Mouse (Mus musculus) neural tube, embryonic 11.5 days (tissue): ENCODE results near the gene Mical3. TPM values are rescaled to one million over a fixed set of nuclear protein-coding genes. Genes with fewer than 3 reads are reported as not detected.

ENCODE experiments used
- ATAC-seq: fragments of 200-750 bp; cut with Nextera tagmentation; 2 replicates; pipeline ENCODE4 v1.8.0; 2017; ENCODE audit warnings: moderate number of reproducible peaks, mild to moderate bottlenecking, moderate TSS enrichment, moderate library complexity; ENCODE audit not compliant: insufficient read depth, low FRiP score, low TSS enrichment
- DNase-seq: peaks from one replicate; pipeline ENCODE4 v3.0.0-alpha.2; 2015; ENCODE audit warnings: low spot score
- H3K27ac ChIP-seq: fragments of 300-500 bp; sonication (generic); 2 replicates; pipeline ENCODE4 v1.5.1; 2014; ENCODE audit warnings: low read depth, mild to moderate bottlenecking, low read length
- H3K27me3 ChIP-seq: fragments of 300-500 bp; sonication (generic); 2 replicates; pipeline ENCODE4 v1.6.1; 2014; ENCODE audit warnings: mild to moderate bottlenecking, low read length, mixed read lengths; ENCODE audit not compliant: control insufficient read depth, insufficient read depth
- H3K36me3 ChIP-seq: fragments of 300-500 bp; sonication (generic); 2 replicates; pipeline ENCODE4 v1.6.1; 2014; ENCODE audit warnings: mild to moderate bottlenecking, low read length, moderate library complexity, mixed read lengths; ENCODE audit not compliant: control insufficient read depth, insufficient read depth
- H3K4me1 ChIP-seq: fragments of 300-500 bp; sonication (generic); 2 replicates; pipeline ENCODE4 v1.6.1; 2014; ENCODE audit warnings: low read length, mixed read lengths; ENCODE audit not compliant: control insufficient read depth, insufficient read depth
- H3K4me2 ChIP-seq: fragments of 300-500 bp; sonication (generic); 2 replicates; pipeline ENCODE4 v1.6.1; 2014; ENCODE audit warnings: low read depth, mild to moderate bottlenecking, moderate library complexity
- H3K4me3 ChIP-seq: fragments of 300-500 bp; sonication (generic); 2 replicates; pipeline ENCODE4 v1.5.1; 2014; ENCODE audit warnings: low read depth, low read length
- H3K9ac ChIP-seq: fragments of 300-500 bp; sonication (generic); 2 replicates; pipeline ENCODE4 v1.6.1; 2014; ENCODE audit warnings: mild to moderate bottlenecking, low read length
- H3K9me3 ChIP-seq: fragments of 300-500 bp; sonication (generic); 2 replicates; pipeline ENCODE4 v1.6.1; 2016; ENCODE audit warnings: low read length; ENCODE audit not compliant: control insufficient read depth
- WGBS: fragments of 180-500 bp; shearing (Covaris S2); extraction: QIAGEN DNeasy Blood & Tissue Kit; methylation state at CpG from one replicate; pipeline ENCODE4 v1.1.7; 2014; 5-methylcytosine and 5-hydroxymethylcytosine counted together
- polyA plus RNA-seq: library from polyadenylated mRNA; unstranded; fragments of >200 nt; fragmentation: Nextera tagmentation; extraction: Ambion mirVana; gene quantifications from 2 replicates; pipeline ENCODE4 v1.2.1, GENCODE M21; 2014

Gene Mical3
- polyA plus RNA-seq, 1 experiment from 2014 or later: 18.4 TPM

DNA sequence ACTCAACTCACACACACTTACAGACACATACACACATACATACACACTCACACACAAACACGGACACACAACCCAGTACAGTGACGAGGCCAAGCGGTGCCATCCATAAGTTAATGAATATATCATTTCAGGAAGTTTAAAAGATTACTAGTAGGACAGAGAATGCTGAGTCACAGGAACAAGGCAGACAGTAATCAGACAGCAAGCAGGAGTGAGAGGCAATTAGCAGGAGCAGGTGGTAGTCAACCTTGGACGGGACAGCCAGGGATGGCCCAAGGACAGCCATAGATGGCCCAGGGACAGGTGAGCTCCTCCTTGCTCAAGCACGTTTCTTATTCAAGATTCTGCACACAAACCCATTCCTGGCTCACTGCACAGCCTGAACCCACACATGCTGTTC is 29.6 kb downstream of the Mical3 start:
- Histone ChIP-seq H3K4me3 (no peak overlapping the region), H3K27me3 (no peaks in the 10 kb centered on the region), H3K4me1 (peaks cover 6% of the 10 kb centered on the region), H3K36me3 (no peaks in the 10 kb centered on the region), H3K4me2 (no peak overlapping the region), H3K9ac (no peak overlapping the region), H3K27ac (no peak overlapping the region), H3K9me3 (no peaks in the 10 kb centered on the region)
- 92% methylated on average over 5 of the region's 5 CpGs for WGBS
- ATAC-seq: no peak
- no peak for DNase-seq

DNA sequence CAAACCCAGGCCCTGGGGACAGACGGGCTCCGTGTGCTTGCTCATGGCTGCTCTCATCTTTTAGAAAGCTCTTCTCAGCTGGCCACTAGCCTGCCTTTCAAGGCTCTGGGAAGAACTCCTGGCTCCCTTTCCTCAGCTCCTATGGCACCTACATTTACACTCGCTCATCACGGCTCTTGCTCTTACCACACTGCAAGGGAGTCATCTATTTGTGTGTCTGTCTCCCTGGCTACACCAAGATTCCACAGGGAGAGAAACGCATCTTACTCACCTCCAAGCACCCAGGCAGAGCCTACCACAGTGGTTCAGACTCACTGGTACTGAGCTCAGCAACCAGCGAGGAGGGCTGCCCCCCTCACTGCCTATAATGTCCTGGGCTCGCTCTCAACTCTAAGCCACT is 31.0 kb downstream of the Mical3 start:
- H3K9me3 ChIP-seq: no peaks in the 10 kb centered on the region
- peaks cover 6% of the 10 kb centered on the region for H3K4me1 ChIP-seq
- no peak overlapping the region for H3K4me2 ChIP-seq
- no peaks in the 10 kb centered on the region for H3K27me3 ChIP-seq
- WGBS: 86% methylated on average over 7 of the region's 7 CpGs
- H3K4me3 ChIP-seq: no peak overlapping the region
- ATAC-seq: no peak
- no peak overlapping the region for H3K9ac ChIP-seq
- DNase-seq: no peak
- no peaks in the 10 kb centered on the region for H3K36me3 ChIP-seq
- H3K27ac ChIP-seq: no peak overlapping the region

DNA sequence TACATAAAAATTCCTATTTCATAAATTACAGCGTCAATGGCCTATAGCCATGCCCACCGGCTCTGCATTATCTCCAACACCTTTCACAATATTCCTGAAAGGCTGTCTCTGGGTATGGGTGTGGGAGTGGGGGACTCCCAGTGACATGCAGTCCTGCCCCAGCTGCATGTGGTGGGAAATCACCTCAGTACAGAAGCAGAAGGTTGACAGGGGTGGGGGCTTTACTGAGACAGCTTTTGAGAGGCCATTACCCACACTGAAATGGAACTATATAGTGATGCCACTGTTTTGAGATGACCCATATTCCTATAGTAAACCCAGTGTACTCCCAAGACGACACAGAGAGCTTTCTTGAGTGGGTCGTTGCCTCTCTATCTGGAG is 31.6 kb downstream of the Mical3 start:
- no peak overlapping the region for H3K4me2 ChIP-seq
- ATAC-seq: no peak
- 91% methylated on average over 4 of the region's 4 CpGs for WGBS

DNA sequence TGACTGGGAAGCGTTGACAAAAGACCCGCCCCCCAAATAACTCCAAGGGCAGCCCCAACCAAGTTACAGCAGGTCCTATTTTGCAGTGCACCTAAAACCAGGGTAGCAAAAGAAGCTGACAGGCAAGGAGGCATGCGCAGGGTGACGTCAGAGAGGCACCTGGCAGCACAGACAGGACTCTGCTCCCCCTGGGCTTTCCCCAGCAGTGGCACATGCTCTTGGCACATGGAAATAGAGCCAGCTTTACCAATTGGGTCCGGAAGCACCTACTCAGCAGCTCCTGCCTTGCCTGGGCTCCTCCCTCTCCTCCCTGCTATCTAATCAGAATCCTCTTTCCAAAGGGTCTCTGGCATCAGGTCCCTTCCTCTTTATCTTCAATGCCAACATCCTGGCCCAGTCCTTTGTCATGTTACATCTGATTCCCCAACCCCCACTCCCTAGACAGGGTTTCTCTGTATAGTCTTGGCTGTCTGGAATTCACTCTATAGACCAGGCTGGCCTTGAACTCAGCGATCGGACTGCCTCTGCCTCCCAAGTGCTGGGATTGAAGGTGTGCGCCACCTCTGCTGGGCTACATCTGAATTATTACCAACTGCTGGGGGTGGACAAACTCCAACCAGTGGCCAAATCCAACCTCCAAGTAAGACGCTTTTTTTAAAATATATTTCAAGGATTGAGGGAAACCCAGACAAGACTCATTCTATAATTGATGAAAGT is 32.1 kb downstream of the Mical3 start:
- peaks cover 6% of the 10 kb centered on the region for H3K4me1 ChIP-seq
- ATAC-seq (no peak), DNase-seq (no peak)
- no peak overlapping the region for H3K9ac ChIP-seq
- no peak overlapping the region for H3K27ac ChIP-seq
- H3K27me3 ChIP-seq: no peaks in the 10 kb centered on the region
- H3K36me3 ChIP-seq: no peaks in the 10 kb centered on the region
- no peak overlapping the region for H3K4me2 ChIP-seq
- H3K9me3 ChIP-seq: no peaks in the 10 kb centered on the region
- H3K4me3 ChIP-seq: no peak overlapping the region
- WGBS: 85% methylated on average over 9 of the region's 9 CpGs

More for the DNA sequence above, 31.6 kb downstream of the Mical3 start:
- H3K27ac ChIP-seq: no peak overlapping the region
- no peak overlapping the region for H3K4me3 ChIP-seq
- no peak for DNase-seq
- no peaks in the 10 kb centered on the region for H3K9me3 ChIP-seq
- no peaks in the 10 kb centered on the region for H3K27me3 ChIP-seq
- peaks cover 6% of the 10 kb centered on the region for H3K4me1 ChIP-seq
- H3K9ac ChIP-seq: no peak overlapping the region; the same call in 1 of the 2 replicates
- no peaks in the 10 kb centered on the region for H3K36me3 ChIP-seq

DNA sequence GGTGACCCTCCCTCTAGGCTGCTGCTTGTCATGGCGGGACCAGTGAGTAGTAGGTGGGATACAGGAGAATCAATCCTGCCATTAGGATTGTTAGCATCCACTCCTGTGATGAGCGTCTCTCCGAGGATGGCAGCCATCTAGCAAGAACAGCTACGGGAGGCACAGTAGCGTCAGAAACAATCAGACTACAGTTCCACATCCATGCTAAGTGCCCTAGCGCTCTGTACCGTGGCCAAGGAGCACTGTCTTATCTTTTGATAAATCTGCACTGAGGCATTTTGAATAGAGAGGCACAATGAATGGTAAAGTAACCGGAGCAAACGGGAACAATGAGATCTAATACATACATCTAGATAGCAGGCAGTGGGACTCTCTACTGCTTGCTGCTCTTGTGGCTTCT is 32.7 kb downstream of the Mical3 start:
- H3K4me3 ChIP-seq: no peak overlapping the region
- DNase-seq: no peak
- H3K4me1 ChIP-seq: peaks cover 6% of the 10 kb centered on the region
- H3K9ac ChIP-seq: no peak overlapping the region
- ATAC-seq: no peak
- H3K9me3 ChIP-seq: no peaks in the 10 kb centered on the region
- WGBS: 70% methylated on average over 9 of the region's 9 CpGs
- no peaks in the 10 kb centered on the region for H3K27me3 ChIP-seq
- H3K36me3 ChIP-seq: no peaks in the 10 kb centered on the region
- no peak overlapping the region for H3K4me2 ChIP-seq
- H3K27ac ChIP-seq: no peak overlapping the region

DNA sequence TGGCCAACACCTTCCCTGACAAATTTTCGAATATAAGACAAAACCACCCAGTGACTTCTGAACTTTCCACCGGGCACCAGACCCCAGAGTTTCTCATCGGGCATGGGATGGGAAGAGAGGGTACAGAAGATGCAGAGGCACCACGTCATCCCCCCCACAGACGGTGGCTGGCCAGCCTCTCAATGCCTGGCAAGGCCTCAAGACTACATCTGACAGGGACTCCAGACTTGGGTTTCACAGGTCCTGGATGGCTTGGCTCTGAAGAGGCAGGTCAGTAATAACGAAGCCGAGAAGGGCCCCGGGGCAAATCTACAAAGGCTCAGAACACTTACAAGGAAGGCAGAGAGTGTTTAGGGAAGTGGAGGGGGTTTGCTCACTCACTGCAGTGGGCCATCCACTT is 33.9 kb downstream of the Mical3 start:
- no peak overlapping the region for H3K4me3 ChIP-seq
- no peaks in the 10 kb centered on the region for H3K36me3 ChIP-seq
- no peak for ATAC-seq
- no peaks in the 10 kb centered on the region for H3K27me3 ChIP-seq
- no peak overlapping the region for H3K27ac ChIP-seq
- no peak overlapping the region for H3K9ac ChIP-seq
- H3K4me1 ChIP-seq: peaks cover 6% of the 10 kb centered on the region
- DNase-seq: no peak
- no peak overlapping the region for H3K4me2 ChIP-seq
- WGBS: 95% methylated on average over 8 of the region's 8 CpGs
- H3K9me3 ChIP-seq: no peaks in the 10 kb centered on the region

DNA sequence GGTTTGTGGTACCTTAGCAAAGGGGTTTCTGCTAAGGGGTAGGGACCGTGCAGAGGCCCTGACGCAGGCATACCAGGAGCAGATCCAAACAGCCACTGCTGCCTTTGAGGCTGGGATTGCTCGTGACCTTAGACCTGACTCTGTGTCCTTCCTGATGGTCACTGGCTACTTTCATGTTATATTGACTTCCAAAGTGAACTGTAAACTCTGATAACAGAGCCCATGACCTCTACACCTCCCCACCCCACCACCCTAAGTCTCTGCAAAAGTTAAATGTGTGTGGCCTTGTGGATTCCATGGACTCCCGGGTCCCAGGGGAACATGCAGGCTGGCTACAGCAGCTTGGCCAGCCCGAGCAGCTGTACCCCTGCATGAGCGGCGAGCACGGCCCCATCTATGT is 34.4 kb downstream of the Mical3 start:
- no peak overlapping the region for H3K27ac ChIP-seq
- no peak for DNase-seq
- no peaks in the 10 kb centered on the region for H3K36me3 ChIP-seq
- 91% methylated on average over 8 of the region's 8 CpGs for WGBS
- H3K4me1 ChIP-seq: peaks cover 6% of the 10 kb centered on the region
- H3K4me2 ChIP-seq: no peak overlapping the region
- H3K4me3 ChIP-seq: no peak overlapping the region
- no peak for ATAC-seq
- no peaks in the 10 kb centered on the region for H3K27me3 ChIP-seq
- no peak overlapping the region for H3K9ac ChIP-seq
- H3K9me3 ChIP-seq: no peaks in the 10 kb centered on the region

DNA sequence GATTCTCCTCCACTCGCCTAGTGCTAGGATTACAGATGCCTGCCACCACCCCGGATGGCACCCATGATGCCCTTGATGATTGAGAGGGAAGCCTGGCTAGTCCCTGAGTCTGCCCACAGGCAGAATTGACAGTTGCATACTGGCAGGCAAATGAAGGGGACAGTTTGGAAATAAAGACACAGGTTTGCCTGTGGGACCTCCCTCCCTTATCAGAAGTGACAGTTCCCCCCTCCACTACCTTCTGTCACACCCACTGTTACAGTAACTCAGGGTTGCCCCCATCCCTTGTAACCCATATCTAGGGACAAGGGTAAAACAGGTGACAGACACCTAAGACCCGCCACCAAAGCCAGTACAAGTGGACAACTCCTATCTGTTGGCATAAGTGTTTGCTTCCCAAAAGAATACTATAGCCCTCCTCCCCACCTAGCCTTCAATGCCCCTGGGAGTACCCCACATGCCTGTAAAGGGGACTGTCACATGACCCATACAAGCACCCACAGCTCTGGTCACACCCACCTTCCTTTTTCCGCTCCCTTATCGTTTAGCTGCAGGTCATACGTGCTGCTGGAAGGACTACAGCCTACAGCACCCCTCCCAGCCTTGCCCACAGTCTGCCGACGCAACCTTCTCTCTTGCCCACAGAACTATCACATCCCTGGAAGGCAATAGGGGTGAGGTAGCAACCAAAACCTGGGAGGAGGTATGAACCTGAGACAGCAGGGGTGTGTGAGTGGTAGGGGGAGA is 37.0 kb downstream of the Mical3 start:
- no peak overlapping the region for H3K27ac ChIP-seq
- no peak for ATAC-seq
- 91% methylated on average over 8 of the region's 8 CpGs for WGBS

DNA sequence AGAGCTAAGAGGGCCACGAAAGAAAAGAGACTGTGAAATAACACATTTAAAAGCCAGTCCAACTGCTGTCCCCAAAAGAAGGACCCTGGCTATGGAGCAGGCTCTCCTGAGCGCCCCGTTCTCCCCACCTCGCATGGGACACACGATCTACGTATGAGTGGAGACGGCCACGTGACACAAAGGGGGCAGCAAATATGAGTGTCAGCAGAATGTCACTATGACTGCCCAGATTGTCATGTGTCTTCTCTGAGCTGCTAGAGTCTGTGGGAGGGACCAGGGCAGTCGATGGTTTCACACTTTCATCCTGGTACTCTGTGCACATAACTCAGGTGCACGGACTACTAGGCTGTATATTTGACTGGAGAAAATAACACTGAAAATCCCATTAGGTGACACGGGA is 40.0 kb downstream of the Mical3 start:
- ATAC-seq: no peak
- H3K27me3 ChIP-seq: no peaks in the 10 kb centered on the region
- H3K27ac ChIP-seq: no peak overlapping the region
- no peak overlapping the region for H3K9ac ChIP-seq
- H3K36me3 ChIP-seq: no peaks in the 10 kb centered on the region
- H3K4me2 ChIP-seq: no peak overlapping the region
- 98% methylated on average over 11 of the region's 11 CpGs for WGBS
- H3K4me3 ChIP-seq: no peak overlapping the region
- H3K4me1 ChIP-seq: no peaks in the 10 kb centered on the region; the same call in 1 of the 2 replicates
- DNase-seq: no peak
- no peaks in the 10 kb centered on the region for H3K9me3 ChIP-seq

More for the DNA sequence above, 37.0 kb downstream of the Mical3 start:
- Histone ChIP-seq H3K4me3 (no peak overlapping the region), H3K4me2 (no peak overlapping the region), H3K4me1 (peaks cover 6% of the 10 kb centered on the region), H3K9ac (no peak overlapping the region), H3K36me3 (no peaks in the 10 kb centered on the region), H3K27me3 (no peaks in the 10 kb centered on the region), H3K9me3 (no peaks in the 10 kb centered on the region)
- DNase-seq: no peak
